Mouse (Mus musculus): ENCODE measurements at regions not wholly inside any gene's neighbourhood (a gene's known extent, or its start where the extent isn't known, plus 50 kb on each side); places are given as distances from the start of the nearest gene placed in this dataset.

DNA sequence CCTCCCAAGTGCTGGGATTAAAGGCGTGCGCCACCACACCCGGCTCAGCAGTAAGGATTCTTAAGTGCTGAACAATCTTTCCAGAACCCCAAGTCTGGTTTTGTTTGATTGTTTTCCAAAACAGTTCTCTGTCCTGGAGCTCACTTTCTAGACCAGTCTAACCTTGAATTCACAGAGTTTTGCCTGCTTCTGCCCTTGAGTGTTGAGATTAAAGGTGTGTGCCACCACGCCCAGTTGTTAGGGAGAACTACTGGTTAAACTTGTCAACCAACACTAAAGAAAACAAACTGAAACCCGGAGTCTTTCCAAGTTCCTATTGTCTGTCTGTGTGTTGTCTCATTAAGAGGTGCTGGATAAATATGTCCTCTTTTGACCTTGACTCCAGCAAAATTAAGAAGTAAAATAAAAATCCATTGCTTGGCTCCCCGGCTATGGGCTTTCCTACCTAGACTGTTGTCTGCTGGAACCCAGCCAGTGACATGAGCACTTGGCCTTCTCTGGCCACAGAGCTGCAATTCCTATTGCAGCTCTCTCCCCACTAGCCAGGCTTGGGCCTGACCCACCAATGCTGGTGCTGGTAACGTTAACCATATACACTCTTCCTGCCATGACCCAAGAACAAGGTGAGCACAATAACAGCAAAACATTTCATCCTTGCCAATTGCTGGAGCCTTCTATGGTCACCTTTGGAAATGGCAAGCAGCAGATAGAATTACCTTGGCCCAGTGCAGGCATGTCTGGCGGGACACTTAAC, 51.1 kb upstream of the Klf9 start:
- DNase-seq: no peak
